Mouse (Mus musculus) cerebellum, postnatal 14 days (tissue): ENCODE results near the gene Speer4e.
"Not testable (repeated sequence)": the region's sequence is repeated elsewhere in the genome, so short reads cannot be mapped to it uniquely, and the experiment has no call there.

Experiments used
- DNase-seq, 2 experiments: peaks; one replicate each; pipeline ENCODE4 v3.0.0; 2021; ENCODE audit warnings: mixed read lengths in 2 of 2

Speer4e gene

DNA sequence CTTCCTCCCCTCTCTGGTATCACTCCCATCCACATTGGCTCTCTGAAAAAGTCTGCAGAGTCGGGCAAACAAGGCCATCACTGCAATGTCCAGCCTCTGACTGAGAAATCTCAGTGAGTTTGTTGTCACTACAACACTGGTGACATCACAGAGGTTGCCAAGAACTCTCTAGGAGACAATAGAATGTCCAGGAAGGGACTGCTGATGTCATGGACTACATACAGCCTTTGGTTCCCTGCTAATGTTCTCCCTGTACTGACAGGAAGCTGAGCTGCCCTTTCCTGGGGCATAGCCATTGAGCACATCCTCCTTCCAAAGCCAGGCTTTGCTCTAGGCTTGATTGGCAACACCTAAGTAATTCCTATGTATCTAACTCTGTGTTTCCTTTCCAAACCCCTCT lies at the start of gene Speer4e:
TSS of gene Speer4e (minus strand) at position 101 of the 400 bp plus-strand sequence.
- not testable (repeated sequence) for DNase-seq

GRCm38 (mm10) chr5:14986649-14987387 lies 48.6 kb upstream of the Speer4e start:
- not testable (repeated sequence) for DNase-seq

DNA sequence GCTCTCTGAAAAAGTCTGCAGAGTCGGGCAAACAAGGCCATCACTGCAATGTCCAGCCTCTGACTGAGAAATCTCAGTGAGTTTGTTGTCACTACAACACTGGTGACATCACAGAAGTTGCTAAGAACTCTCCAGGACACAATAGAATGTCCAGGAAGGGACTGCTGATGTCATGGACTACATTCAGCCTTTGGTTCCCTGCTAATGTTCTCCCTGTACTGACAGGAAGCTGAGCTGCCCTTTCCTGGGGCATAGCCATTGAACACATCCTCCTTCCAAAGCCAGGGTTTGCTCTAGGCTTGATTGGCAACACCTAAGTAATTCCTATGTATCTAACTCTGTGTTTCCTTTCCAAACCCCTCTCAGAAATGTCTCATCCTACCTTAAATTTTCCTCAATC lies 40.6 kb upstream of the Speer4e start, which contains the start of gene Gm10354:
TSS of gene Gm10354 (minus strand) at position 101 of the 400 bp plus-strand sequence.
- not testable (repeated sequence) for DNase-seq

DNA sequence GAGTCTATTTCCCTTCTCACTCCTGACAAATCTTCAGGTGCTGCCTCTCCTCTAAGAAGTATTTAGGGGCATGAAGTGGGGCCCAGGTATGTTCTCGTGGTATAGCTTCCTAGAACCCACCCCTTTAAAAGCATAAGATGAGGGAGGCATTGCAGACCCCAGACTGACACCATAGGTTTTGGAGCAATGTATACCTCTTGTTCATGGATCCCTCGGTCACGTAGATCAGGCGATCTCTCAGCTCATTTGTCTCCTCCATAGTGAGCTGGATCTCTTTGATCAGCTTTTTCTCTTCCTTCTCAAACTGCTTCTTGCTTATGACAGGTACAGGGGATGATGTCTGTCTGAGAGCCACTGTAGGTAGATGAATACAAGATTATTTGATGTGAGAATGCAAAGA lies 39.1 kb upstream of the Speer4e start:
- DNase-seq, result not testable (repeated sequence)

- not testable (repeated sequence) for DNase-seq
Measured at GRCm38 (mm10) chr5:14975294-14975693, 37.1 kb upstream of the Speer4e start.

DNA sequence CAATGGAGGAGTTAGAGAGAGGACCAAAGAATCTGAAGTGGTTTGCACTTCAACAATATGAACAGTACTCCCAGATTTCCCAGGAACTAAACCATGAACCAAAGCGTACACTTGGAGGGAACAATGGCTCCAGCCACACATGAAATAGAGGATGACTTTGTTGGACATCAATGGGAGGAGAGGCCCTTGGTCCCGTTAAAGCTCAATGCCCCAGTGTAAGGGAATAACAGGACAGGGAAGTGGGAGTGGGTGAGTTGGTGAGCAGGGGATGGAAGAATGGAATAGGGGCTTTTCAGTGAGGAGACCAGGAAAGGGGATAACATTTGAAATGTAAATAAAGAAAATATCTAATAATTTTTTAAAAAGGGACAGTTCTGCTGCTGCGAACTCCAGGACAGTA lies 34.6 kb upstream of the Speer4e start:
- not testable (repeated sequence) for DNase-seq

GRCm38 (mm10) chr5:14963821-14964220 lies 25.6 kb upstream of the Speer4e start:
- DNase-seq, result not testable (repeated sequence)

DNA sequence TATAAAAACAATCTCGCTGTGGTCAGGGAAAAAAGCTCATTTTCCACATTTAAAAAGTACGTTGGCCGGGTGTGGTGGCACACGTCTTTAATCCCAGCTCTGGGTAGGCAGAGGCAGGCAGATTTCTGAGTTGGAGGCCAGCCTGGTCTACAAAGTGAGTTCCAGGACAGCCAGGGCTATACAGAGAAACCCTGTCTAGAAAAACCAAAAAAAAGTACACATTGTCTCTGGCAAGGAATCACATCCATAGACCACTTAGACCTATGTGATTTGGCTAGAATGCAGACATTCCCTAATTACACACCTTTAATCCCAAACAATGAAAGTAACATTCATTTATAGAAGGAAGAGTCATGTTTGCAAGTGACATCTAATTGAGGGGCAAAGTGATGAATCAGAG lies 23.3 kb upstream of the Speer4e start:
- DNase-seq, result not testable (repeated sequence)

- not testable (repeated sequence) for DNase-seq
Measured at GRCm38 (mm10) chr5:14955928-14956706, 17.9 kb upstream of the Speer4e start.

DNA sequence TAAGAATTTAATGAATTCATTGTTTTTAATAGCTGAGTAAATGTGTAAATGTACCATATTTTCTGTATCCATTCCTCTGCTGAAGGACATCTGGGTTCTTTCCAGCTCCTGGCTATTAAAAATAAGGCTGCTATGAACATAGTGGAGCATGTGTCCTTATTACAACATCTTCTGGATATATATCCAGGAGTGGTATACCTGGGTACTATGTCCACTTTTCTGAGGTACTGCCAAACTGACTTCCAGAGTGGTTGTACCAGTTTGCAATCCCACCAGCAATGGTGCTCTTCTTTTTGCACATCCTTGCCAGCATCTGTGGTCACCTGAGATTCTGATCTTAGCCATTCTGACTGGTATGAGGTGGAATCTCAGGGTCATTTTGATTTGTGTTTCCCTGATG lies 15.4 kb upstream of the Speer4e start:
- DNase-seq, result not testable (repeated sequence)

DNA sequence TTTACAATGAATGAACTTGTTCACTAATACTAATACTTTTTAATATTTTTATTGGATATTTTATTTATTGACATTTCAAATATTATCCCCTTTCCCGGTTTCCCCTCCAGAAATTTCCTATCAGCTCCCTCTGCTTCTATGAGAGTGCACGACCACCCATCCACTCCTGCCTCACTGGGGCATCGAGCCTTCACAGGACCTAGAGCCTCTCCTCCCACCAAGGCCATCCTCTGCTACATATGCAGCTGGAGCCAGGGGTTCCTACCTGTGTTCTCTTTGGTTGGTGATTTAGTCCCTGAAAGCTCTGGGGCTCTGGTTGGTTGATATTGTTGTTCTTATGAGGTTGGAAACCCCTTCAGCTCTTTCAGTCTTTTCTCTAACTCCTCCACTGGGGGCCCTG lies 14.5 kb upstream of the Speer4e start:
- not testable (repeated sequence) for DNase-seq

GRCm38 (mm10) chr5:14951822-14952221 lies 13.6 kb upstream of the Speer4e start:
- not testable (repeated sequence) for DNase-seq

DNA sequence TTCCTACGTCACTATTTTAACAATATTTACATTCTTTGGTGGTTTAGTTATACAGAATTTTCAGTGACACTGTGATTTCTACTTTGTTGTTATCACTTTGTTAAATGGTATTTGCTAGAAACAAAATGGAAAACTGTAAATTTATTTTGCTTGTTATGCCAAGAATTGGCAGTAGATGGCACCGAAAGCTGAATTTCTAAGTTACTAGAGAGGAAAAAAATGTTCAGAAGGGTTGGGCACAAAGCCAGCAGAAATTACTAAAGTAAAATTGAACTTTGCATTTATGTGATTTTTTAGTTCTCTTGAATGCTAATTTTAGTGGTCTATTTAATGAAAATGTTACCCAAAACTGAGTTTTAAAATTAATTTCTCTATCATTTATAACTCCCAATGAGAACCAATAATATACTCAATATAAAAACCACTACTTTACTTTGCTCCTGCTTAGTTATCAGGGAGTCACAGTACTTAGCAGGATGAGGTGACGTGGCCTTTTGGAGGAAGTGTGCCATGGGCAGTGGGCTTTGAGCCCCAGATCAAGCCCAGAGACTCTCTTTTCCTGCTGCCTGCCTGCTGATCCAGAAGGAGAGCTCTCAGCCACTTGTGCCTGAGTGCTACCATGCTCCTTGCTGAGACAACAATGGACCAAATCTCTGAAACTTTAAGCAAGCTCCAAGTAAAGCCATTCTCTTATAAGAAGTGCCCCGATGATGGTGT lies 9.4 kb upstream of the Speer4e start:
- peak; percentile 9 to 26 for DNase-seq

GRCm38 (mm10) chr5:14945524-14945923 lies 7.3 kb upstream of the Speer4e start:
- DNase-seq, result not testable (repeated sequence)

DNA sequence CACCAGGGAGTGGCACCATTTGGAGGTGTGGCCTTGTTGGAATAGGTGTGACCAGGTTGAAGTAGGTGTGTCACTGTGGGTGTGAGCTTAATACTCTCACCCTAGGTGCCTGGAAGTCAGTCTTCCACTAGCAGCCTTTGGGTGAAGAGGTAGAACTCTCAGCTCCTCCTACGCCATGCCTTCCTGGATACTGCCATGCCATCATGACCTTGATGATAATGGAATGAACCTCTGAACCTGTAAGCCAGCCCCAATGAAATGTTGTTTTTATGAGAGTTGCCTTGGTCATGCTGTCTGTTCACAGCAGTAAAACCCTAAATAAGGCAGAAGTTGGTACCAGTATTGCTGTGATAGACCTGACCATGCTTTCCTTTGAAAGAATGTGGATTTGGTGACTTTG lies 2.8 kb upstream of the Speer4e start:
- not testable (repeated sequence) for DNase-seq

GRCm38 (mm10) chr5:14933721-14934120 lies 4.5 kb downstream of the Speer4e start:
- not testable (repeated sequence) for DNase-seq

DNA sequence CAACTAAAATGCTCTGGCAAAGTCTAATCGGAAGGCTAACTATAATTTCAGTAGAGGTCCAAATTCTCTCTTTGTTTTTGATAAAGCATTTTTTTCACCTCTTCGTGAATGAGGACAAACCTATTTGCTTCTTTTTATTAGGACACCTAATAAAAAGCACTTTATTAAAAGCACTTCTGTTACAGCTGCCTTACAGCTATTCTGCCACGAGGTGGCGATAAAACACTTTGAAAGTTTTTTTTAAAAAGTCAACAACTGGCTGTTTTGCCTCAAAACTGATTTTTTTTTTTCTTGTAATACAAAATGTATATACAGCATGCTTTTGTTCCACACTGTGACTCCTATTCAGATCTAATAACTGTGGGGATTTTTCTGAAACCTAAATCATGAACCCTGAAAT lies 11.2 kb downstream of the Speer4e start:
- DNase-seq, result not testable (repeated sequence)

DNA sequence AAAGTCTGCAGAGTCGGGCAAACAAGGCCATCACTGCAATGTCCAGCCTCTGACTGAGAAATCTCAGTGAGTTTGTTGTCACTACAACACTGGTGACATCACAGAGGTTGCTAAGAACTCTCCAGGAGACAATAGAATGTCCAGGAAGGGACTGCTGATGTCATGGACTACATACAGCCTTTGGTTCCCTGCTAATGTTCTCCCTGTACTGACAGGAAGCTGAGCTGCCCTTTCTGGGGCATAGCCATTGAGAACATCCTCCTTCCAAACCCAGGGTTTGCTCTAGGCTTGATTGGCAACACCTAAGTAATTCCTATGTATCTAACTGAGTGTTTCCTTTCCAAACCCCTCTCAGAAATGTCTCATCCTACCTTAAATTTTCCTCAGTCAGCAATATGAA lies 23.4 kb downstream of the Speer4e start, which contains the start of gene Gm9758:
TSS of gene Gm9758 (minus strand) at position 101 of the 400 bp plus-strand sequence.
- DNase-seq, result not testable (repeated sequence)

- DNase-seq, result not testable (repeated sequence)
Measured at GRCm38 (mm10) chr5:14914361-14914760, 23.9 kb downstream of the Speer4e start.

DNA sequence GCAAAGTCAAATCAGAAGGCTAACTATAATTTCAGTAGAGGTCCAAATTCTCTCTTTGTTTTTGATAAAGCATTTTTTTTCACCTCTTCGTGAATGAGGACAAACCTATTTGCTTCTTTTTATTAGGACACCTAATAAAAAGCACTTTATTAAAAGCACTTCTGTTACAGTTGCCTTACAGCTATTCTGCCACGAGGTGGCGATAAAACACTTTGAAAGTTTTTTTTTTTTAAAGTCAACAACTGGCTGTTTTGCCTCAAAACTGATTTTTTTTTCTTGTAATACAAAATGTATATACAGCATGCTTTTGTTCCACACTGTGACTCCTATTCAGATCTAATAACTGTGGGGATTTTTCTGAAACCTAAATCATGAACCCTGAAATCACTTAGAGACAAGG lies 34.7 kb downstream of the Speer4e start:
- not testable (repeated sequence) for DNase-seq

- DNase-seq, result no peak
Measured at GRCm38 (mm10) chr5:14892242-14892641, 46.0 kb downstream of the Speer4e start.

DNA sequence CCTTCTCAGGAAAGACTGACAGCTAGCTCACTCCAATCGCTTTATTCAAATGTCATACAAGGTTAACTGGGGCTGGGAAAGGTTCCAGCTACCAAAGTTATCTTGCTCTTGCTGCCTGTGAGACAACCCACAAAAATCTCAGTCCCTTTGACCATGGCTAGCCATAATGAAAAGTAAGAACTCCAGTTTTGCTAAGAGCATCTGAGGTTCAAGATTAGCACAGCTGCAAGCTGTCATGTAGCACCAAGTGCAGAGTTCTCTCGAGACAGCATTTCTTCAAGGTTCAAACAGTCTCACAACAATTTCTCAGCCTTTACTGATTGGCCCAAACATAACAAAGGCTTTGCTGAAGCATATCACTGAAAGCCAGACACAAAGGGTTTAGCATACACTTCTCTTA lies 52.9 kb downstream of the Speer4e start:
- not testable (repeated sequence) for DNase-seq
